Mouse (Mus musculus): ENCODE data around the gene Krt35.

GRCm38 (mm10) chr11:100067293-100068036 lies 28.6 kb downstream of the Krt35 start:
- TF ChIP-seq CTCF (IDR thresholded peaks at IDR 0.05; ENCODE audit: low read depth) (no peak), EP300 (IDR thresholded peaks at IDR 0.05; ENCODE audit: low read depth) (no peak)
